Mouse (Mus musculus) forebrain, embryonic 12.5 days (tissue): ENCODE measurements around the gene Ucma. TPM values are rescaled to one million over a fixed set of nuclear protein-coding genes. Genes with fewer than 3 reads are reported as not detected.
"Not testable (repeated sequence)": the region's sequence is repeated elsewhere in the genome, so short reads cannot be mapped to it uniquely, and the experiment has no call there.

Source experiments
- ATAC-seq: fragments of 200-750 bp; cut with Nextera tagmentation; 2 replicates; pipeline ENCODE4 v1.8.0; 2017; ENCODE audit warnings: moderate TSS enrichment; ENCODE audit not compliant: low FRiP score
- H3K27ac ChIP-seq: fragments of 300-500 bp; sonication (generic); 2 replicates; pipeline ENCODE4 v1.5.1; 2016; ENCODE audit warnings: mild to moderate bottlenecking
- H3K27me3 ChIP-seq: fragments of 300-500 bp; sonication (generic); 2 replicates; pipeline ENCODE4 v1.6.1; 2016; ENCODE audit warnings: mild to moderate bottlenecking
- H3K36me3 ChIP-seq: fragments of 300-500 bp; sonication (generic); replicated peaks from 2 replicates; pipeline ENCODE4 v1.6.1; 2016; ENCODE audit warnings: mild to moderate bottlenecking
- H3K4me1 ChIP-seq: fragments of 300-500 bp; sonication (generic); 2 replicates; pipeline ENCODE4 v1.6.1; 2016
- H3K4me2 ChIP-seq: fragments of 300-500 bp; sonication (generic); 2 replicates; pipeline ENCODE4 v1.6.1; 2016; ENCODE audit warnings: mild to moderate bottlenecking, moderate library complexity
- H3K4me3 ChIP-seq: fragments of 300-500 bp; sonication (generic); replicated peaks from 2 replicates; pipeline ENCODE4 v1.5.1; 2016; ENCODE audit warnings: mild to moderate bottlenecking
- H3K9ac ChIP-seq: fragments of 300-500 bp; sonication (generic); 2 replicates; pipeline ENCODE4 v1.6.1; 2016; ENCODE audit warnings: mild to moderate bottlenecking
- H3K9me3 ChIP-seq: fragments of 300-500 bp; sonication (generic); 2 replicates; pipeline ENCODE4 v1.6.1; 2016
- WGBS: fragments of 180-500 bp; shearing (Covaris S2); methylation state at CpG from one replicate; pipeline ENCODE4 v1.1.7; 2016; 5-methylcytosine and 5-hydroxymethylcytosine counted together
- polyA plus RNA-seq: library from polyadenylated mRNA; unstranded; fragments of >200 nt; fragmentation: Nextera tagmentation; extraction: Ambion mirVana; gene quantifications from 2 replicates; pipeline ENCODE4 v1.2.1, GENCODE M21; 2016

Ucma gene
- polyA plus RNA-seq = 0.55 TPM in 1 of 2 replicates, not detected in the other

GRCm38 (mm10) chr2:4975807-4976206 lies at the start of gene Ucma:
Gene Ucma (plus strand): TSS chr2:4976122.
- H3K9ac ChIP-seq = no peak within 1 kb of the TSS
- H3K27me3 ChIP-seq = no peaks in the 10 kb centered on the region
- ATAC-seq = no peak
- H3K27ac ChIP-seq = no peak within 1 kb of the TSS
- no peak within 1 kb of the TSS for H3K4me3 ChIP-seq
- WGBS = 80% methylated on average over 5 of the region's 5 CpGs
- no peaks in the 10 kb centered on the region for H3K36me3 ChIP-seq
- peaks cover 6% of the 10 kb centered on the region; the same call in 1 of the 2 replicates for H3K4me1 ChIP-seq
- H3K4me2 ChIP-seq = no peak within 1 kb of the TSS
- H3K9me3 ChIP-seq = no peaks in the 10 kb centered on the region

DNA sequence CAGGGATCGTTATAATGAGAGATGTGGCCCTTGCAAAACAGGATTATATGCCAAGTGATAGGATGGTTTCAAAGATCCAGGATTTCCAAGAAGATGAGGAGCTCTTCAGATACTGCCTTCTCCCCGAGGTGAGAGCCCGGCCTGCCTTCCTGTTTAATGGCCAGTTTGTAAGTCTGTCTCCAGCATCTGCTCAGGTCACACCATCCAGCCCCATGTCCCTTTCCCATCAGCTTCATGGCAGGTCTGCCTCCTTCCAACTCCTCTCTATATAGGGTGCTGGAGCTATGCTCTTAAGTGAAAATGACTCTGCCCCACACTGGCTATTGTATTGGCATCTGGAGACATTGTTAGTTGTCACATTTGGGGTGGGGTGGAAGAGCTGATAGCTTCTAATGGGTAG lies 48.5 kb upstream of the Ucma start:
- H3K27me3 ChIP-seq = no peaks in the 10 kb centered on the region
- no peaks in the 10 kb centered on the region for H3K4me1 ChIP-seq
- no peak overlapping the region for H3K9ac ChIP-seq
- peaks cover 13% of the 10 kb centered on the region; the same call in 1 of the 2 replicates for H3K36me3 ChIP-seq
- H3K27ac ChIP-seq = no peak overlapping the region
- ATAC-seq = no peak
- 85% methylated on average over 3 of the region's 3 CpGs for WGBS
- H3K9me3 ChIP-seq = no peaks in the 10 kb centered on the region
- H3K4me2 ChIP-seq = no peak overlapping the region
- no peak overlapping the region for H3K4me3 ChIP-seq

- no peaks in the 10 kb centered on the region for H3K9me3 ChIP-seq
- H3K27ac ChIP-seq = no peak overlapping the region
- H3K4me1 ChIP-seq = no peaks in the 10 kb centered on the region
- H3K27me3 ChIP-seq = no peaks in the 10 kb centered on the region
- no peak for ATAC-seq
- no peak overlapping the region for H3K9ac ChIP-seq
- peaks cover 13% of the 10 kb centered on the region; the same call in 1 of the 2 replicates for H3K36me3 ChIP-seq
- H3K4me3 ChIP-seq = no peak overlapping the region
- WGBS = 88% methylated on average over 2 of the region's 2 CpGs
- no peak overlapping the region for H3K4me2 ChIP-seq
Observed at GRCm38 (mm10) chr2:4929230-4929629, 46.7 kb upstream of the Ucma start.

DNA sequence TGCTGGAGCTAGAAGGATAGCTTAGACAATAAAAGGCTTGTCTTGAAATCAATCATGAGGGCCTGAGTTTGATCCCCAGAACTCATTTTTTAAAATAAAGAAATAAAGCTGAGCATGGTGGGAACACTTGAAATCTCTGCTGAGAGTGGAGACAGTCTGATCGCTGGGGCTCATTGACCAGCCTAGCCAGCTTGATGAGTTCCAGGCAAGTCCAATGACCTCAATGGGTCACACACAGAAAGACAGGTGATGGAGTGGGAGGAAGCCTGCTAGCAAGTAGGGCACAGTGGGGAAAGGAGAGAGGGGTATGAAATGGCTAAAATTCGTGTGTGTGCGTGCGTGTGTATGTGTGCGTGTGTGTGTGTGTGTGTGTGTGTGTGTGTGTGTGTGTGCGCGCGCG lies 41.4 kb upstream of the Ucma start:
- Histone ChIP-seq H3K4me1 (no peaks in the 10 kb centered on the region), H3K27ac (no peak overlapping the region), H3K4me3 (no peak overlapping the region), H3K9ac (no peak overlapping the region), H3K27me3 (no peaks in the 10 kb centered on the region), H3K9me3 (no peaks in the 10 kb centered on the region), H3K4me2 (no peak overlapping the region), H3K36me3 (peaks cover 15% of the 10 kb centered on the region; the same call in 1 of the 2 replicates)
- 93% methylated on average over 9 of the region's 9 CpGs for WGBS
- no peak for ATAC-seq

DNA sequence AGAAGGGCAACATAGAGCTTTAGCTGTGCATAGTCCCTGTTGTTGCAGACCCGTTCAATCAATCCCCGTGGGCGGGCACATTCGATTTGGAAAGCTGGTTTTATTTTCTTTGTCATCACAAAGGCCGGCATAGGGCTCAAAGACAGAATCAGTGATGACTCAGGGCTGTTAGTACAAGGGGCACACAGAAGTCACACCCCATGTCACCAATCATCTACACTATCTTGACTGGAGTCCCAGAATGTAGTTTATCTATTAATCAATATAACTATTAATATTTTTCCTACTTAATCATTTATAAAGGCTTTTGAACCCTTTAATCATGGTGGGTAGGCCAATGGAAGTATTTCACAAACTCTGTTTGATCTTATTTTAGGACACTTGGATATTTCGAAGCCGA lies 38.0 kb upstream of the Ucma start:
- Histone ChIP-seq H3K9ac (no peak overlapping the region), H3K36me3 (0 out of 2 replicates have a peak, but pooled peaks cover 5% of the 10 kb centered on the region), H3K9me3 (0 out of 2 replicates have a peak, but pooled peaks cover 1% of the 10 kb centered on the region), H3K4me3 (no peak overlapping the region), H3K4me2 (no peak overlapping the region), H3K4me1 (no peaks in the 10 kb centered on the region), H3K27me3 (no peaks in the 10 kb centered on the region), H3K27ac (no peak overlapping the region)
- no peak for ATAC-seq
- 92% methylated on average over 7 of the region's 7 CpGs for WGBS

DNA sequence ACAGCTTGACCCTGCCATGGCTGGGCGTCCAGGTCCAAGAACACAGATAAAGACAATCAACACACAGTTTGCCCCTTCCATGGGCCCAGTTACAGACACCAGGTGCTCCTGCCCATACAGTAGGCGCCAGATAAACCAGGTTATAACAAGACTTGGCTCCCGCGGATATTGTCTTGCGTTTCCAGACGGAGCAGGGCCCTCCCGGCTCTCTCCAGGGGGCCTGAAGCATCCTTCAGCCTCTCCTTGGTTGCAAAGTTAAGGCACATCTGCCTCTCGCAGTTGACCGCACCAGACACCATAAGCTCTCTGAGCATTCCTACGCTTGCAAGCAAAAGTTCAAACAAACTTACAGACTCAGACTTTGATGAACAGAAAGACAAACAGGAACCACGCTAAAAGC lies 35.1 kb upstream of the Ucma start:
- no peak for ATAC-seq
- Histone ChIP-seq H3K27me3 (no peaks in the 10 kb centered on the region), H3K9ac (no peak overlapping the region), H3K9me3 (peaks cover 7% of the 10 kb centered on the region; the same call in 1 of the 2 replicates), H3K4me3 (no peak overlapping the region), H3K36me3 (0 out of 2 replicates have a peak, but pooled peaks cover 5% of the 10 kb centered on the region), H3K4me1 (no peaks in the 10 kb centered on the region), H3K27ac (no peak overlapping the region), H3K4me2 (no peak overlapping the region)
- 94% methylated on average over 11 of the region's 11 CpGs for WGBS

GRCm38 (mm10) chr2:4949691-4950090 lies 26.2 kb upstream of the Ucma start:
- H3K4me2 ChIP-seq, ATAC-seq, H3K9ac ChIP-seq, H3K4me1 ChIP-seq, H3K9me3 ChIP-seq, H3K27me3 ChIP-seq, H3K27ac ChIP-seq, H3K36me3 ChIP-seq, H3K4me3 ChIP-seq: not testable (repeated sequence)
- 90% methylated on average over 6 of the region's 8 CpGs for WGBS

DNA sequence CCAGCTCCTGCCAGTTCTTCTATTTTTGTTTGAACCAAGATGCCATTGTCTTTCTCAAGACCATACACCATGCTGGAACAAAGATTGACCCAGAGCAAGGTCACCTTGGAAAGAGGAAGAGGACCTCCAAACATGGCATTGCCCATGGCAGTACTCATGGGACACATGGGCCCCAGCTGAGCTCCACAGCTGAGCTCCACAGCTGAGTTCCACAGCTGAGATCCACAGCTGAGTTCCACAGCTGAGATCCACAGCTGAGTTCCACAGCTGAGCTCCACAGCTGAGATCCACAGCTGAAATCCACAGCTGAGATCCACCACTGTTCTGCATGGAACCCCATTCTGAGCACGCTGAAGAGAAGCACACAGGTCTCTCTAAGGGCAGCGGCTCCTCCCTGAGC lies 24.9 kb upstream of the Ucma start:
- WGBS = 91% methylated on average over 2 of the region's 2 CpGs
- no peak overlapping the region for H3K4me2 ChIP-seq
- no peak overlapping the region for H3K9ac ChIP-seq
- no peaks in the 10 kb centered on the region for H3K9me3 ChIP-seq
- no peaks in the 10 kb centered on the region for H3K27me3 ChIP-seq
- H3K27ac ChIP-seq = no peak overlapping the region
- no peak overlapping the region for H3K4me3 ChIP-seq
- no peak for ATAC-seq
- H3K36me3 ChIP-seq = no peaks in the 10 kb centered on the region
- no peaks in the 10 kb centered on the region for H3K4me1 ChIP-seq

GRCm38 (mm10) chr2:4954216-4954760 lies 21.6 kb upstream of the Ucma start:
- Histone ChIP-seq H3K9ac (no peak overlapping the region), H3K9me3 (no peaks in the 10 kb centered on the region), H3K27me3 (no peaks in the 10 kb centered on the region), H3K27ac (no peak overlapping the region), H3K36me3 (no peaks in the 10 kb centered on the region), H3K4me1 (no peaks in the 10 kb centered on the region), H3K4me3 (no peak overlapping the region), H3K4me2 (no peak overlapping the region)
- 85% methylated on average over 6 of the region's 6 CpGs for WGBS
- no peak for ATAC-seq

DNA sequence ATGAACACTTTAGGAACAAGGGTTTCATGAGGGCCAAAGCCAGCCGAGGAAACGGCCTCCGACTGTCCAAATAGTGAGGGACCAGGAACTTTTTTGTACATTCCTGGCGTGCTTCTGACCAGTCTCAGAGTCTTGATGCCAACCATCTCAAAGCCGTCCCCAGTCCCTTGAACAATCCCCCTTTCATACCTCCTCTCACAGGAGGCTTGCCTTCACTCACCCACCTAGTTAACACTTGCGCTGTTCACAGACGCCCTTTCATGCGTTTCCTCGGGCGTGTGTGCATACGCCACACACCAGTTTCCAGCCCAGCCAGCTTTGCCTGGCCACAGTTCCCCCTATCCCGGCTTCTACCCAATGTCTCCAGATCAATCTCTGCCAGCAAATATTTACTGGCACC lies 17.9 kb upstream of the Ucma start:
- Histone ChIP-seq H3K4me3 (no peak overlapping the region), H3K27ac (no peak overlapping the region), H3K4me1 (no peaks in the 10 kb centered on the region), H3K27me3 (no peaks in the 10 kb centered on the region), H3K9ac (no peak overlapping the region), H3K36me3 (no peaks in the 10 kb centered on the region), H3K9me3 (no peaks in the 10 kb centered on the region), H3K4me2 (no peak overlapping the region)
- ATAC-seq = no peak
- WGBS = 92% methylated on average over 12 of the region's 12 CpGs

GRCm38 (mm10) chr2:4967806-4968205 lies 8.1 kb upstream of the Ucma start:
- H3K36me3 ChIP-seq = no peaks in the 10 kb centered on the region
- H3K4me3 ChIP-seq = no peak overlapping the region
- no peak overlapping the region for H3K4me2 ChIP-seq
- ATAC-seq = no peak
- H3K27ac ChIP-seq = no peak overlapping the region
- H3K9ac ChIP-seq = no peak overlapping the region
- no peaks in the 10 kb centered on the region for H3K9me3 ChIP-seq
- no peaks in the 10 kb centered on the region for H3K4me1 ChIP-seq
- WGBS = 95% methylated on average over 2 of the region's 2 CpGs
- no peaks in the 10 kb centered on the region for H3K27me3 ChIP-seq

DNA sequence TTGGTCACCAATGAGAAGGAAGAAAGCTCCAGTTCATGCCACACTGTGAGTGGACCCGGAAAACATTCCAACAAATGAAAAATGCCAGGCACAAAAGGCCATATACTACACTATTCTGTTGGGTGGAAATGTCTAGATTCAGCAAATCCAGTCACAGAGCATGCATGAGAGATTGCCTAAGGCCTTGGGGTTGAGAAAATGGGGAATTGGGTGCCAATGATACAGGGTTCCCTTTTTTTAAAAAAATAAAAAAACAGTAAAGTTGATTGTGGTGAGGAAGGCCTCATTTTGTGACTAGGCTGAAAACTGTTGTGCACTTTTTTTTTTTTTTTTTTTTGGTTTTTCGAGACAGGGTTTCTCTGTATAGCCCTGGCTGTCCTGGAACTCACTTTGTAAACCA lies 6.8 kb upstream of the Ucma start:
- Histone ChIP-seq H3K4me2 (no peak overlapping the region), H3K9ac (no peak overlapping the region), H3K4me1 (no peaks in the 10 kb centered on the region), H3K27ac (no peak overlapping the region), H3K36me3 (no peaks in the 10 kb centered on the region), H3K27me3 (no peaks in the 10 kb centered on the region), H3K9me3 (no peaks in the 10 kb centered on the region), H3K4me3 (no peak overlapping the region)
- WGBS = 75% methylated on average over 2 of the region's 2 CpGs
- no peak for ATAC-seq

DNA sequence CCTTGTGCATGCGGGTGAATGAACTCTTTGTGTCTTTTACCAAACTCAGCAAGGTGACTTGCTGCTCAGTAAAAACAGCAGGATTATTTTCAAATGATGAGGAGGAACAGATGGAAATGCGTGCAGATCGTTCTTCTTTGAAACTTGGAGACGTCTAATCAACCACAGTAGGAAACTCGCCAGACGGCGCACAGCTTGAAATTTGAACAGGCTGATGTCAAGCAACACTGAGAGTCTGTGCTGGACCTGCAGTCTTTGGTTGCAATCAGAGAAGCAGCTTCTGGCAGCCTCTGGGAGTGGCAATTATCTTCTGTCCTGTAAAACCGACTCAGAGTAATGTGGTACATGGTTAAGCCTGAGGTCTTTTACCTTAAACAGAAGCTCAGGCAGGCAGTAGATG lies 2.2 kb downstream of the Ucma start:
- Histone ChIP-seq H3K9me3 (no peaks in the 10 kb centered on the region), H3K27ac (0 out of 2 replicates have a peak overlapping the region, but pooled peaks have one; percentile 53), H3K4me3 (no peak overlapping the region), H3K4me1 (peaks cover 6% of the 10 kb centered on the region; the same call in 1 of the 2 replicates), H3K9ac (no peak overlapping the region), H3K27me3 (no peaks in the 10 kb centered on the region), H3K4me2 (no peak overlapping the region), H3K36me3 (no peaks in the 10 kb centered on the region)
- no peak for ATAC-seq
- 15% methylated on average over 8 of the region's 8 CpGs for WGBS
